Mouse (Mus musculus): ENCODE measurements at regions not wholly inside any gene's neighbourhood (a gene's known extent, or its start where the extent isn't known, plus 50 kb on each side); places are given as distances from the start of the nearest gene placed in this dataset.
A peak's percentile ranks its signal among the peaks of the same experiment; 100 is the strongest.
"Not testable (repeated sequence)": the region's sequence is repeated elsewhere in the genome, so short reads cannot be mapped to it uniquely, and the experiment has no call there.

DNA sequence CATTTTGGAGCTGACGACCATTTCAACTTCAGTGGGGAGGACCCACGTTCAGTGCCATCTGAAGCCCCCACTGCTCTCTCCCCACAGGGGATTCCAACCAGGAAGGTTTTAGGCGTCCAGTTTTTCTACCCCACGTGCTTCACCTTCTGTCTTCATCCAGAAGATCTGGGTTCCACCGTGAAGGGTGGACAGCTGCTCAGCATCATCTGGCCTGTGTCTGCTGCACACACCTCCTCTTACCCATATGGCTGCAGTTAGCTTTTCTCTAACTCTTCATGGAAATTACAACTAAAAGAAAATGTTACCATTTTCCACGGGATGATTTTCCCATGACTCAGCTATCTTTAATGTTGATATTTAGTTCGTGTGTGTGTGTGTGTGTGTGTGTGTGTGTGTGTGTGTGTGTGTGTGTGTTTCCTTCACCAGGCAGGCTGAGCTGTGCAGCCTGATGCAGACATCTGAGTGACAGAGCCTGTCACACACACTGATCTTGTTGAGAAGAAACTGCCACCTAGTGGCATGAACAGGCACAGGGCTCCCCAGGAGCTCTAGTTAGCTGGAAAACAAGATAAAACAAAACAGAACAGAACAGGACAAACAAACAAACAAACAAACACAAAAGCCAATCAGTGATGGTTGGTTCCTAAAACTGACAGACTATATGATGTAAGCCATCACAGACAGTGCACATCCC, 107.5 kb upstream of the Rasgrp1 start:
- DNase-seq = peak; percentile 48 to 54

DNA sequence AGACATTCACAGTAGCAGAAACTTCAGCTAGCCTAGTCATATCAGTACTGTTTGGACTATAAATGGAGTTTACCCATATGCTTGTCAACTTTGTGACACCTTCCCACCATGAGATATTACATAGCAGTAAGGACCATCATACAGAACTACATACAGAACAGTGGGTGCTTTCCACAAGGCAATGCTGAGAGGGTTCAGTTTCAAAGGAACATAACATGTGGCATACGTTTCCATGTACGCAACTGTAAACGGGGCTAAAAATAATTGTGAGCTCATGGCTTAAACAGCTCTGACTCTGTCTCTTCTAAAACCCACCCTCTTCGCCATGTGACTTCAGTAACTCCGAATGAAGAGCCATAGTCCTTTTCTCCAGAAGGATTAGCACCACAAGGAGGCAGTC, 109.0 kb upstream of the Rasgrp1 start:
- no peak for DNase-seq

DNA sequence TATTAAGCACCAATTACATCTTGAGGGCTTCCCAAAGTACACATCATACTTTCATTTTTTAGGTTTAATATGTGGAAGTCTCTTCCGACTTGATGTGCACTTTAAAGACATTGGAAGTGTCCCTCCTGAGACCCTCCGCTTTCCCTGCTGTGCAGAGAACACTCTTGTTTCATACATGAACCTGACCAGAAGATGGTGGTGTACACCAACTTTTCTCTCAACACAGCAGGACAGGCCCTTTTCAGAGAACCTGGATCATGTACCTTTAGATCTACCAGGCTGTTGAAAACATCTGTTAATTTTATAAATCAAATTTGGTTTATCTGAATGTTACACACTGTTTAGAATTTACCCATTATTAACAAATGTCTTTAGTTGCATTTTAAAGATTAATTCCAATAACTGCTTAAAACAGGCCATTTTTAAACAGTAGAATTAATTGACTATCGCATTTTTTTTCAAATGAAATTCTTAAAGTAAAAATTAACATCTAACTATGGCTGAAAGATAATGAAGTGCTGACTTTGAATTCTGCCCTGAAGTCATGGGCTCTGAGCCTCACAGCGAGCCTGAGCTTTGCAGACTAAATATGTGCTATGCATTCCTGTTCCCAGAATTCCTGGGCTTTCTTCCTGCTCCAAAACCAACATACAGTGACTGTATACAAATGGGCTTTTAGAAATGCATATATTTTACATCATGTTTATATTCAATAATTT, 112.4 kb upstream of the Rasgrp1 start:
- DNase-seq = no peak

DNA sequence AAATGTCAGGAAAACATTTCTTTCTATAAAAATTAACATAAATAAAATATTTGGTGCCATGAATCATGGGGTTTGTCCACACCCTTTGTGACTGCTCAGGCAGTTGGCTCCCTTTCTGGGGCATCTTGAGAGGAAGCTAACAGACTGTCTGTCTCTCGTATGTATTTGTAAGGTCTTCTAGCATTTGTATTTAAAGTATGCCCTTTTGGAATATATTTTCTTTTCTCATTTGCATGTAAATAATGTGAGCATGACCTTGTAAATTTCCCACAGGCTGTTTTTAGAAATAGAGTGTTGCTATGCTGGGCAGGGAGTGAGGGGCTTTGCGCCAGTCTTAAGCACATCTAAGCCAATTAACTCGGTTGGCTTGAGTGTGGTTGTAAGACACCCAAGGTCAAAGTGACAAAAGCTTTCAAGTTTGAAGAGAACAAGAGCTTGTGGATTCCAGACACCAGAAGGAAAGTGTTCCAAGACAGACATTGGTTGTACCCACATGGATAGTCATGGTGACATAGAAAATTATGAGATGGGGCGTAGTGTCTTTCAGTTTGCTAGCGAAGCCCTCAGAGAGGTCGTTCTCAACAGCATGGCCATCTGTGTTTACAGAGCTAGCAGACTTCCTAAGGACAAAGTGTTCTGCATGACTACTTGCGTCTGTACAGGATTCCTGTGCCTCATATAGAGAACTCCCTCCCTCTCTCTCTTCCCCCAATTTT, 113.1 kb upstream of the Rasgrp1 start:
- DNase-seq = no peak

DNA sequence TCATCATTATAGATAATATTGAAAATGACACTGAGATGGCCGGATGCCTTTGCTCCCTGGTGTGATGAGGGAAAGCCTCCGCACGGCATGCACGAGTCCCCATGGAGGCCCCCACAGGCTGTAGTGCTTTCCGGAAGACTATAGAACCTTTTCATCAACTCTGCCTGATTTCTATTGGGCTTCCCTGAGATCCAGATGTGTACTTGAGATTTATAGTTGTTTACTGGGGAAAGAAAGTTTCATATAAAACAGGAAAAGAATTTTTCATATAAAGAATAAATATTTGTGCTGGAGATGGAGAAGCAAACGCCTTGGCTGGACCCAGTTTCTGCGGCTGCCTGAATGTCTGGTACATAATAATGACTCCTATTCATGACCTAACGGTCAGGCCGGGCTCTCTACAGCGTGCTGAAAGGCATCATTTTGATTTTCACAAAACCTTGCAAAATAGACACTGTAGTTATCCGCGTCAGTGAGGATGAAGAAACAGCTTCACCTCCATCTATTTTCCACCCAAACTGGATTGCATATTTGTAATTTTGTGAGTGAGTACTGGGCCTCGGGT, 113.7 kb upstream of the Rasgrp1 start:
- DNase-seq = no peak

DNA sequence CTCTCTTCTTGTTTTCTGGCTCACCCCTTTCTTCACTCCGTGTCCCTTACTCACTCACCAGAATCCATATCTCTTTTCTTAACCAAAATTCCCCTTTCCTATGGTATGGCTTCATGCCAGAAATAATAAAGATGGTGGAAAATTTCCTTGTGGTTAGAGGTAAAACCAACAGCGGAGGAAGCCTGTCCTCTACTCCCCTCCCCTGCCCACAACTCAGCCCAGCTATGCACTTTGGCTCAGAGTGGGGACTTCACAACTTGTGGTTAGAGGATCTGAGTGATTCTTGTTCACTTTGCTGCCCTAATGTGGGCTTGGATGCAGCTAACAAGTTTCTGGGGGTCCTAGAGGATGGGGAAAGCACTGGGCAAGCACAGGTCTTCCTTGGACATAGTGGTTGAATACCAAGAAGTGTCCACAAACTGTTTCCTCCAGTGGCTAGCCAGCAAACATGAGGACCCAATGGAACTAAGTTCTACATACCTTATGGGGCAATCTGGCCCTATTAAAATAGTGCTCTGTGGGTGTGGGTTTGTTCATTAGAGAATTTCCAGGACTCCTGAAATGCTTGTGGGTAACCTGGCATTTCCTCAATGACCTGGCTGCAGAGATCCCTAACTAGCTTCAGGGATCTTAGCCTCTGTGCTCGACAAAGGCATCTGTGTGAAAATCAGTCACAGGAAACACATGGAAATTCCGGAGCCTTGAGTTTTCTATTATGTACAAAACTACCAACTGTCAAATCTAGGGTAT, 118.9 kb upstream of the Rasgrp1 start:
- no peak for DNase-seq

DNA sequence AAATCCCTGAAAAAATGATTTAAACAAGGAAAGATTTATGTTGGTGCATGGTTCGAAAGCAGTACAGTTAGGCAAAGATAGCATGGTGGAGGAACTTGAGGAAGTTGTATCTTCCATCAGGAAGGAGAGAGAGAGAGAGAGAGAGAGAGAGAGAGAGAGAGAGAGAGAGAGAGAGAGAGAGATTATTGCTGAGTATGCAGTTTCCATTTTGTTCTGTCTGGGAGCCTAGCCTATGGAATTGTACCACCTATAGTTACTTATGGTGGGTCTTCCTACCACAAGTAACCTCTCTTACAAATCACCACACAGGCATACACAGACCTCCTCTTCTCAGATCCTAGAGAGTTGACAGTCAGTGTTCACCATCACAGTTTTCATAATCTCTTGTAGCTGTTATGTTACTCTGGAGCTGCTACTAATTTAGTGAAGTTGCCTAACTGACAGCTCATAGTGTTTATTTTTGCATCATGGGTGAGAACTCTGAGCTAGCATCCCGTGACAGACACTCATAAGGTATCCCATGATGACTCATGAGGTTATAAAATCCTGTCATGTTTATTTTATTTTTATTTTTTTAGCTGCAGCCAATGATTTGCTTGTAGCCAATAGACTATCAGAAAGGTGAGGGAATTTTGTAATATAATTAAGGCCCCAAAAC, 132.2 kb upstream of the Rasgrp1 start:
- DNase-seq = no peak

DNA sequence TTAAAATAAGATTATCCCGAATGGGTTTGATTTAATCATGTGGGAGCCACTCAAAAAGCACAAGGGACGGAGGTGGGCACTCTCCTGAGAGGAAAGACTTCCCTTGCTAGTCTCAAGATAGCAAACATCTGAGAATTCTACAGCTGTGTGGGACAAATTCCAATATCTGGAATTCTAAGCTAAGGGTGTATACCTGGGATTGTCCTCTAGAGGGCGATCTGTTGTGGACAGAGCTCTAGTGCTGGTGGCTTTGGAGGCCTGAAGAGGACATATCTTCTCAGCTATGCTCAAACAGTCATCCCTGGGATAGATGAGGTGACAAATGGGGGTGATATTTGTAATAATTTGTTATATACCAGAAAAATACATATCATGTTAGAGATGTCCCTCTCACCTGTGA, 132.8 kb upstream of the Rasgrp1 start:
- no peak for DNase-seq

DNA sequence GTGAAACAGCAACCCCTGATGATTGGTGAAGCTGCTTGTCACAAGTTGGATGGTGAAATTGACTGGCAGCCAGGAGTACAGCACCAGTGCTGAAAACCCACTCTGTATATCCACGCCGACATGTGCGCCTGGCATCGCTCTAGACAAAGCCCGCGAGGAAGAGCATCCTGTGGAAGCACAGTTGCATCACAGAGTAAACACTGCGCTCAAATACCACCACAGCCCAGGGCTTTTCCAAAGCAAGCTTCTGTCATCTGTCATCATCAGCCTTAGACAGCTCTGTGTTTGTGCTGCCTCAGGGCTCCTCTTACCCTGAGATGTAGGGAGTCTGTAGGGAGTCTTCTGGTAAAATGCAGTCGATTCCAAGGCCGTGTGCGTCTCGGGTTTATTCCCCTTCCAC, 134.7 kb upstream of the Rasgrp1 start:
- DNase-seq = not testable (repeated sequence)

DNA sequence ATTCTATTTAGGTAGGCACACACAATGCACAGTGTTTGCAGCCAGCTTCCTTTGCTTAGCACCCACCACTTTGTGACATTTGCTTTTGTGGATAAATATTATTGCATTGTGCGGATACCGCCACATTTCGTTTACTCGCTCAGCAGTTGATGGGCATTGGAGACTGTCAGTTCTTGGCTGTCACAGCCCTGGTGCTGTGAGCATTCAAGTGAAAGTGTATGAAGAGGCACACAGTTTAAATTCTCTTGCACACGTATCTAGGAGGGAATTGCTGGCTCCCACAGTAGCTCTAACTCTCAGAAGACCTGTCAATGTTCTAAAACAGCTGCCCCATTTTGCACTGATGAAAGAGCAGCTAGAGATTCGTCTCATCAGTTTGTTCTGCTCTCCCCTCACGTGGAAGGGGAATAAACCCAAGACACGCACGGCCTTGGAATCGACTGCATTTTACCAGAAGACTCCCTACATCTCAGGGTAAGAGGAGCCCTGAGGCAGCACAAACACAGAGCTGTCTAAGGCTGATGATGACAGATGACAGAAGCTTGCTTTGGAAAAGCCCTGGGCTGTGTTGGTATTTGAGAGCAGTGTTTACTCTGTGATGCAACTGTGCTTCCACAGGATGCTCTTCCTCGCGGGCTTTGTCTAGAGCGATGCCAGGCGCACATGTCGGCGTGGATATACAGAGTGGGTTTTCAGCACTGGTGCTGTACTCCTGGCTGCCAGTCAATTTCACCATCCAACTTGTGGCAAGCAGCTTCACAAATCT, 136.6 kb upstream of the Rasgrp1 start:
- DNase-seq = not testable (repeated sequence)

DNA sequence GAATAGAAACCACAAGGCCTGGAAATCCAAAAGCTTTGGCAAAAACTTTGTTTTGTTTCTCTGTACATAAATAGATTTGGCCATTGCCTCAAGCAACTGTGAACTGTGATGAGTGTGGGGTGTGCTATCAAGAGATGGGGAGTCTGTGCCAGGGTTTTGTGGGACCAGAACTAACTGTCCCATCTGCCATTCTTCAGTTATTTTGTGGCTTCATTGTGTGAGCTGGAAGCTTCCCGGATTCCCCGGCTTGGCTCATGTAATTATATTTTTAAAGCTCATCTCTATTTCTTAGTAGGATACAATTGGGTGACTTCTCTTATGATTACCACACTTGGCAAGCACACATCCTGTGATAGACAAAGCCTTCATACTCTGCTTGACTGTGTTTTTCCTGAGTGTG, 143.6 kb upstream of the Rasgrp1 start:
- no peak for DNase-seq

DNA sequence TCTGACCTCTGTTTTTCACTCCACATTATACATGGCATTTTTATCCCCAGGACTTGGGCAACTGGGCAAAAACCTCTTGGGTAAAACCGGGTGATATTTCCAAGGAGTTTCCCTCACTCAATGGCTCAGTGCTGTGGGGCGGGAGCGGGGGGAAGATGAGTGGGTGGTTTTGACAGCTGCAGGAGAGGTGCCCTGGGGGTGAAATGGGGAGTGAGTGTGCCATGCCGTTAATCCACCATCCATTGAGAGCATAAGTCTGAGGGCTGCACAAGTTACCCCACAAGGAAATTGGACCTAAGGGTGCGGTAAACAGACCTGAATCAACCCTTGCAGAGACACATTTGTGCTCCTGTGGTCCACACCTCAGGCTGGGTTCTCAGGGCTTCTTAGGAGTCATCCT, 155.8 kb upstream of the Rasgrp1 start:
- no peak for DNase-seq

DNA sequence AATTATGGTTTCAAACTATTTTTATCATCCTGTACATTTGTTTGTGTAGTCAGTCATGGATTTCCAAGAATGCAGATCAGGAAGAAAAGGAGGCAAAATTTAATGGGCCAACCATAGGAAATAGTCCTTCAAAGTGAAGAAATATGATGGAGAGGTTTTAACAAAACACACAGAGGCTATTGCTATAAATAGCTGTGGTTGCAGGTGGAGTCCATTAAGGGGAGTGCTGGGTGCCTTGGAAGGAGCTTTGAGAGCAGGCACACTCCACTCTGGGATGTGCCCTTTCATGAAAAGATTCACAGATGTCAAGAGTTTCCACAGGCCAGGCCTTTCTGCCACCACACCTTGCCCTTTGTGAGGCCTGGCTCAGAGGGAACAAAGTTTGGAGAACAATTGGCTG, 159.8 kb upstream of the Rasgrp1 start:
- no peak for DNase-seq

DNA sequence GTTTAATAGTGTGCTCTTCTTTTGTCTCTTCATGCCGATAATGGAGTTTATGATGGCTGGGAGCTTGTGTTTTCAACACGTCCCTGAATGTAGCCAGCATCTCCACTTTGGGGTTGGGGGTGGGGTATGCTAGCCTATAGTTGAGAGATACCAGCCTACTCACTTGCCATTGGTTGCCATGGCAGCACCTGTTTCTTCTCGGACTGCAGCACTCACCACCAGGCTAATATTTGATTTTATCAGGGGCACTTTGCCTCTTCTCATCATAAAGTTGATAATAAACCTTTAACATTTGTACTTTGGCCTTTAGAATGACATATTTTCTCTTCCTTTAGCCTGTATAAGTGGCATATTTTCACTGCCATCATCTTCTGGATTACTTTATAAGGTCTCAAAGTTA, 168.9 kb upstream of the Rasgrp1 start:
- no peak for DNase-seq

DNA sequence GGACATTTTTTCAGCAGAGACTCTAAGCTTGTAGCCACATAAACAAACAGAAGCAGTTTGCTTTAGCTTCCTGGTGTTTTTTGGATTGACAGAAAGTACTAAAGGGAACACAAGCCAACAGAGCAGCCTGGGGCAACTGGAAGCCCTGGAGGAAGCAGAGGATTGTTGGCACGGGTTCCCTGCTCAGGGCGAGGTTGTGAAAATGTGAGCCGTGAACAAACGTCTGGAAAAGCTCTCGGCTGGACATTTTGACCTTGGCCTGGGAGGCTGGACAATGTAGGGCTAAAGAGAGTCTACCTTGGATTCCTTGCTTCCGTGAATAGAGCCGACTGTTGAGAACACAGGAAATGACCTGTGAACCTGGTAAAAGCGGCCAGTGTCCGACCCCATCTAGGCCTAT, 169.8 kb upstream of the Rasgrp1 start:
- peak in 1 of 2 experiments; percentile 4 for DNase-seq

DNA sequence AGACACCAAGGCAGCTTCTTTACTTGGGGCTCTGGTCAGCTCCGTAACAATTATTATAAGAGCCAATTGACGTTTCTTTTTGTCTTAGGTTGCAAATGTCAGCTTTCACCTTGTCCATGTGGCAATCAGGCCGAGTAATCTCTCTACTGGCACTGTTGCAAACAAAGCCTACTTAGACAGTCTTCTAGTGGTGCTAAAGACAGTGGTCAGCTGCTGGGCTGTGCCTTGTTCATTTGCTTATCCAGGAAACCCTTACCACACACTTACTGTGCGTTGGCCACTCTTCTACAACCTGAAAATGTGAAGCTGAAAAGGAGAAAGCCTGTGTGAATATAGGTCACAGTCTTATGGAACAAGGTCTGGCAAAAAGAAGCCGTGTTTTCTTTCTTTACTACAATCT, 181.6 kb upstream of the Rasgrp1 start:
- DNase-seq = no peak

DNA sequence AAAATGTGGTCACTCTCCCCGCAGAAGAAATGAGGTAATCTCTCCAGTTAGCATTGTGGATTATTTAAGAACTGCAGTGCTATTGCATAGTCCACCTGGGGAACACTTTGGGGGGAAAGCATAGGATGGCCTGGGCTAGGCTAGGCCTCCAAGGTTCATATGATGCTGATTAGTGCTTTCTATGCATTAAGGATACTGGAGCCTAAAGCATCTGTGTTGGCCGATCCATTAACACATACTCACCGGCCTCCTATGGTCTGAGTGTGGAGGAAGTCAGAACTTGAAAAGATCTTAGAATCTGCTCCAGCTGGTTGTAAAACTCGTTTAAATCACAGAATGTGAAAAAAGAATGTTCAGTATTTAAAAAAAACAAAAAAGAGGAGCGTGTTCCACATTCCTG, 196.1 kb upstream of the Rasgrp1 start:
- no peak for DNase-seq

DNA sequence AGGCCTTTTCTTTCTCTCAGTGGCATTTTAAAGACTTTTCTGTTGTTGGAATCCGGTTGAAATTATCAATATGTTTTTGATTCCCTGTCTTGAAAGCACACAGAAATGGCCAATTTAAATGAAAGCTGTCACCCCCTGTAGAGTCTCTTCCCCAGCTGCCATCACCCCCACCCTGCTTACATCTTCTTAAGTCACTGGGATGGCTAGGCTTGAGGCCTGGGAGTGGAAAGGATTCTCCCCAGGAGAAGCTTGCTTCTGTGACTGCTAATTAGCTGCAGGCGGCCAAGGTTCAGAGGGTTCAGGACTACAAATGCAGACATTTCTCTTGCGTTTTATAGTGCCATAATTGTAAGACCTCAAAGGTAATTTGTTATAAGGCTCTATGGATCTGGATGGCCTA, 196.5 kb upstream of the Rasgrp1 start:
- DNase-seq = peak; percentile 22 to 31

DNA sequence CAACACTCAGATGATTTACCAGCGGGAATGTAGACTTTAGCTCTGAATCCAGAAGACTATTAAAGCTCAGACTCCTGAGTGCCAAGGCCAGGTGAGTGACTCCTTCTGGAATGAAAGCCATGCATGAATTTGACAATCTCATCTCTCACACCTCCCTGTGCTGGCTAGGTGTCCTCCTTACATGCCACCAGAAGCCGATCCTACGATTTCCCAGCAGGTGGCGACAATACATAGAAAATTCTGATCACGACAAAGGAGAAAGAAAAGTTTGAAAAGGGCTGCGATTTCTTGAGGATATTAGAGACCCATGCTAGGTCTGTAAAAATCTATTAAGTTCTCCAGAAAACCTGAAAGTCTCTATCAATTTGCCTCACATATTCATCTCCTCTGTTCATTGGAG, 198.7 kb upstream of the Rasgrp1 start:
- peak; percentile 79 to 83 for DNase-seq

DNA sequence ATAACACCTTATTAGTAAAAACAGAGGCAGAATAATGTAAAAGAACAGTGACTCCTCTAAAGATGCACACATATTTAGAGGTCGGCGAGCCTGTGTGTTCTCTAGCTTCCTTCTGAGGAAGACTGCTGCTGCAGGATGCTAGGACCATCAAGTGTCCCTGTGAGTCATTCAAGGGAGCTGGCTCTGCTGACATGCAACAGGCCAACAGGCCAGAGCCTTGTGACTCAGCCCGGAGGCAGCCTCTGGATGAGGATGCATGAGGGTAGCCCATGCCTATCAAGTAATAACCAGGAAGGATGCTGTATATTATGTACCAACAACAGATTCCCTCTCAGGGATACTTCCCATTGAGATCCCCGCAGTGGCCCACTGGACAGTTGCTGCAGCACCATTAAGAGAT, 199.5 kb upstream of the Rasgrp1 start:
- peak in 1 of 2 experiments; percentile 10 for DNase-seq

DNA sequence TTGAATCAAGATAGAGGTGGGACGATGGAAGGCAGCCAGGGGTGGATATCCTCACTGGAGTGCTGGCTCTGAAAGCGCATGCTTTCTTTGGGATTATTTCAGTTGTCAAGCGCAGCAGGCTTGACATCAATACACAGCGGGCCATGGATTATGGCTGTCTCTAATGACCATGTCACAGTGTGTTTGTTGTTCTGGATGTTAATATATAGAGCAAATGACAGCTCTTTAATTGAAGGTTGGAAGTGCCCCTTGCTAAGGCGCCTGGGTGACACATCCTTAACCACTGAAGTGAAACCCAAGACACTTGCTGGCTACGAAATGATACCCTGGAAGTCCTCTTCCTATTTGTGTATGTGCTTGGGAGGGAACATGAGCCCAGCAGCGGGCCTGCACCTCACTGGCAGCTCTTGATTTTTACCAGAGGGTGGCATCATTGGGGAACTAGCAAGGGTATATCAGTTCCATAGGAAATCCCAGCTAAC, 200.5 kb upstream of the Rasgrp1 start:
- DNase-seq = peak in 1 of 2 experiments; percentile 34

All from kidney, postnatal 4 days (tissue).